Mouse (Mus musculus) monocyte, adult 2 months (primary cell): ENCODE measurements around the gene Kdm5d.

ENCODE experiments used
- DNase-seq, 2 experiments: peaks; one replicate each; pipeline ENCODE4 v3.0.0; 2022; ENCODE audit warnings: low spot score in 2 of 2, low read depth in 1 of 2

Kdm5d gene

DNA sequence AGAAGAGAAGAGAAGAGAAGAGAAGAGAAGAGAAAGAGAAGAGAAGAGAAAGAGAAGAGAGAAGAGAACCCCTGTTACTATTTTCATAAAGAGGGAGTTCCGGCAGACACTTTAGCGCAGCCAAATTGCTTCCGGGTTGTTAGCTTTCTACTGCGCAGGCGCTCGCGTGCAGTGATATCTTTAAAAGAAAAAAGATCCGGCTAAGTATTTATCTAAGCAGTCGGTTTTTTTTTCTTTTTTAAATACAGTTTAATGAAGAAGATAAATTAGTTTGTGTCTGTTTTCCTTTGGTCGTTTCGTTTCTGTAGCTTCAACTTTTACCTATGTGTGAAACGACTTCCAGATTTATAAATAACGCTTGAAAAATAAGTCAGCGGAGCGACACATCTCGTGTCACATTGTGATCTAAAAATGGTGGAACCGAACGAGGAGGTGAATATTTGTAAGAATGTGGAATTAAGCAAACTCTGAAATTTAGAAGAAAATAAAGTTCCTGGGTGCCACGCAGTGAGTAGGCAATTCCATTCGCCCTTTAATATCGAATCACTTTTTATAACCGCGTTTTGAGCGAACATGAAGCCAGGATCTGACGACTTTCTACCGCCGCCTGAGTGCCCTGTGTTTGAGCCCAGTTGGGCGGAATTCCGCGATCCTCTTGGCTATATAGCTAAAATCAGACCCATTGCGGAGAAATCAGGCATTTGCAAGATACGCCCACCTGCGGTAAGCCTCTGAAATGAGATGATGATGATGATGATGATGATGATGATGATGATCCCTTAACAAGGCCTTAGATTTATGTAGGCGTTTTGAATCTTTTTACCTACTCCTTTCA is at the start of gene Kdm5d:
Gene Kdm5d (plus strand): TSS at position 396 of the 835 bp plus-strand sequence.
- no peak for DNase-seq

DNA sequence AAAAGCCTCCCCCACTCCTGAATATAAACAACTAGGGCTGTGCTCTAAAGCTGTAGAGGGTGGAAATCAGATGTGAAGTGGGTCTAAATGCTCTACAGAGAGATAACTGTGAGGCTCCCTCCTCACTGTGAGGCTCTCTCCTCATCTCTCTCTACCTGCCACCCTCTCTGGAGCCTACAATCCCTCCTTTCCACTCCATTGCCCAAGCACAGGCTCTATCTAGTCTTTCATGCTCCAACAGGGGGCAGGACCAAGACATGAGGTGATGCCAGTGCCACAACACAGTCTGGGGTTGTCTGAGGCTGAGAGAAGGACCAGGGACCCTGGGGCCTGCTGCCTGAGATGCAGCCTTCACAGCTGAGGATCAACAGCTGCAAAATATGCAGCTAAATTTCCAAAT is 25.2 kb upstream of the Kdm5d start:
- DNase-seq: no peak

DNA sequence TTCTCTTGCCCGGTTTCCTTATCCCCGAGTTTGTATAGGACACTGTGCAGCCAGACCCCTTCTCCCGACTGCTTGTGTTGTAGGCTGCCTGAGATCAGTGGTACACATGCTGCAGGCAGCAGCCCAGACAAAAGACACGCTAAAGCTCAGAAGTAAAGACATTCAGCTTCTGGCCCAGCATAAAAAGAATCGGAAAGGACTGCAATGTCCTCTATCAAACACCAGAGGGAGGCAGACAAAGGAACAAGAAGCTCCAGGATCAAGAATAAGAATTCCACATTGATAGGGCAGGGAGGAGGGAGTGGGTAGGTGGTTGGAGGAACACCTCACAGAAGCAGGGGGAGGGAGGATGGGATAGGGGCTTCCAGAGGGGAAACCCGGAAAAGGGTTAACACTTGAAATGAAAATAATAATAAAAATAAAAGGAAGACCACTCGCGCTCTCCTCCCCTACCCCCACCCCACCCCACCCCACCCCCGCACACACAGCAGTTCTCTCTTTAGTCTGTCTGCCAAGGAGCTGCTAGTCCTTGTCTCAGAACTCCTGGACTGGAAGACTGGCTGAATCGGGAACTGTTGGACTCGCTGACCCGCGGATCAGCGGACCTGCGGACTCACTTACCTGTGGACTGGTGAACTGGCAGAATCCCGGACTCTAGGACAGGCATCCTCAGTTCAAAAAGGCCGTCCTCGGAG is 24.6 kb upstream of the Kdm5d start:
- no peak for DNase-seq
